Mouse (Mus musculus) thymus, postnatal 14 days (tissue): Measurements from ENCODE around the gene Nlrc5.

Source experiments
- DNase-seq: peaks from one replicate; pipeline ENCODE4 v3.0.0; 2021

Nlrc5 gene

DNA sequence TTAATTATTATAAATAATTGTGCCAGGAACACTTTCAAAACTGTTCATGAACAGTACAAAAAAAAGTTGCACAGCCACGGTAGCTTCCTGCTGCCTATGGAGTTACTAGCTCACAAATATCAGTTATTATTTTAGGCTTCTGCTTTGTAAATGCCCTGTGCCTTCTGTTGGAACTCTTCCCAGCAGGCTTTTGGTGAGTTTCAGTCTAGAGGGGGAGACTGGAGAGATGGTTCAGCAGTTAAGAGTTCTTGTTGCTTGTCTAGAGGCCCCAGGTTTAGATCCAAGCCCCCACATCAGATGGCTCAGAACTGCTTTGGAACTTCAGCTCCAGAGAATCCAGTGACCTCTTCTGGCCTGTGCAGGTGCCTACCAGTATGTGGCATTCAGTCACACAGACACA is 37.1 kb downstream of the Nlrc5 start:
- no peak for DNase-seq

DNA sequence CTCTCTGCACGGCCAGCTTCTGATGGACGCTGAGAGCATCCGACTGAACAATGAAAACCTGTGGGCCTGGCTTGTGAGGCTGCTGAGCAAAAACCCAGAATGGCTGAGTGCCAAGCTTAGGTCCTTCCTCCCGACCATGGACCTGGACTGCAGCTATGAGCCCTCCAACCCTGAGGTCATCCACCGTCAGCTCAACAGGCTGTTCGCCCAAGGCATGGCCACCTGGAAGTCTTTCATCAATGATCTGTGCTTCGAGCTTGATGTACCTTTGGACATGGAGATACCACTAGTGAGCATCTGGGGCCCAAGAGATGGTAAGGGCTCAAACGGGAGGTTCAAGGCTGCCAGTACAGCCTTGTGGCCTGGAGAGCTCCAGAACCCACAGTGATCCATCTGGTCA is 38.6 kb downstream of the Nlrc5 start:
- no peak for DNase-seq

DNA sequence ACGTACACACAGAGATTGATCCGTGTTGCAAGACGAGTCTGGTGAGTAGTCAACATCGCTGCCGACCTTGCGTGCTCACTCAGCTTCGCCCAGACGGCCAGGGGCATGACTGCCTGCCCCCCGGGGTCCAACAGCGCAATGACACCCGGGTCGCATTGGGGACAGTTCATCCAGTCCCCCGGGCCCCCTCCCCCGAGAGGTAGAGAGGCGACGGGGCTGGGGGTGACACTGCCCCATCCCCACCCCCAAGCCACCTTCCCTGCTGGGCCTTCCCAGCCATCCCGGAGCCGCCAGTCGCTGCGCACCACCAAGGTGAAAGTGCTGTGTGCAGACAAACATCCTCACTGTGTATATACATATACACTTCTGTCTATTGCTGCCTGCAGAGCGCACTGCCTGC is 39.3 kb downstream of the Nlrc5 start:
- no peak for DNase-seq

DNA sequence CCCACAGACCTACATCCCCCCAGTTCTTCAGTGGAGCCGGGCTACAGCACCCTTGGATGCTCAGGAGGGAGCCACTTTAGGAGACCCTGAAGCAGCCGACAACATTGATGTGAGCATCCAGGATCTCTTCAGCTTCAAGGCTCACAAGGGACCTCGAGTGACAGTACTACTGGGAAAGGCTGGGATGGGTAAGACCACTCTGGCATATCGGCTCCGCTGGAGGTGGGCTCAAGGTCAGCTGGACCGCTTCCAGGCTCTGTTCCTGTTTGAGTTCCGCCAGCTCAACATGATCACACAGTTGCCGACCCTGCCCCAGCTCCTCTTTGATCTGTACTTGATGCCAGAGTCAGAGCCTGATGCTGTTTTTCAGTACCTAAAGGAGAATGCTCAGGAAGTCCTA is 41.6 kb downstream of the Nlrc5 start:
- no peak for DNase-seq

DNA sequence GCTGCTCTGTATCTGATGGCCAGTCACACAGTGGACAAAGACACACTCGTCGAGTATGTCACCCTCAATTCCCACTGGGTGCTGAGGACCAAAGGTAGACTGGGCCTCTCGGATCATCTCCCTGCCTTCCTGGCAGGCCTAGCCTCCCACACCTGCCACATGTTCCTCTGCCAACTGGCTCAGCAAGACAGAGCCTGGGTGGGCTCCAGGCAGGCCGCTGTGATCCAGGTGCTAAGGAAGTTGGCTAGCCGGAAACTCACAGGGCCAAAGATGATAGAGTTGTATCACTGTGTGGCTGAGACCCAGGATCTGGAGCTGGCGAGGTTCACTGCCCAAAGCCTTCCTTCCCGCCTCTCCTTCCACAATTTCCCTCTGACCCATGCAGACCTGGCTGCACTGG is 42.7 kb downstream of the Nlrc5 start:
- no peak for DNase-seq

DNA sequence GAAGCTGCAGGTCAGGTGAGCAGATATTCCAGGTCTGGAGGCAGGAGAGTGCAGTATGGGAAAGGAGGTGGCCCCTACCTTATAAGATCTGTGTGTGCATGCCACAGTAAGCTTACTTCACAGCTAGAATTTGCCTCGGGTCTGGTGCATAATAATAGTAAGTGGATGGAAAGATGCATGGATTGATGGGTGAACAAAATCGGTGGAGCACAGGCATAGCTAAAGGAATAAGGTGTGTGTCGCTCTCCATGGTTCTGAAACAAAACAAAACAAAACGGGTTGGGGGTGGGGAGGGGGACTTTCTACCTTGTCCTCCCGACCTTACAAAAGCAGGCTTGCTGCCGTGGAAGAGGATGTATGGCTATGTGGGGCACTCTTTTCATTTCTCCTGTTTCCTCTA is 47.9 kb downstream of the Nlrc5 start:
- no peak for DNase-seq

DNA sequence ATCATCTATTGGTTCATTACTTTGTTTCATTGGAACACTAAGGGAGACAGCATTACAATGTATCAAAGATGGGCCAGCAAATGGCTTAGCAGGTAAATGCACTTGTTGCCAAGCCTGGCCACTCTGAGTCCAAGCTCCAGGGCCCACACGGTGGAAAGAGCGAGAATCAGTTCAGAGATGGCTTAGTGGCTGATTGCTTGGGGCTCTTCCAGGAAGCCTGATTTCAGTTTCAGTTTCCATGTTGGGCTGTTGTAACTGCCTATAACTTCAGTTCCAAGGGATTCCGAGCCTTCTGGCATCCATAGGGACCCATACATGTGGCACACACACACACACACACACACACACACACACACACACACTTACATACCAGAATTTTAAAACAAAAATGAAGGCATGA is 51.1 kb downstream of the Nlrc5 start:
- no peak for DNase-seq

DNA sequence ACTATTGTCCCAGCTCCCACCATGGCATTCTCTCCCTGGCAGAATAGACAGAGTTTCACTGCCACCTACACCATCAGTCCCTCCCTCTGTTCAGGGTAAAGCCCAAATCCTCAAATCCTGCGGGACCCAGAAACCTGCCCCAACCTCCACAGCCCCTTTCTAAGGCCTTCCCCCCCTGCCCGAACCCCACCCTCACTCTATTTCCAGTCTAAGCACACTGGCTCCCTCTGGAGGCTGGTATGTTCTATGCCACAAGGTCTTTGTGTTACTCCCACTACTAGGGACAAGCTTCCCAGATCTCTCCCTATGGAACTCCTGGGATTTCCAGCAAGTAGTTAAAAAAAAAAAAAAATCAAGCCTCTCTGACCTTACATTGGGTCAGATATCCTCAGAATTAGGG is 51.7 kb downstream of the Nlrc5 start:
- peak; percentile 43 for DNase-seq

DNA sequence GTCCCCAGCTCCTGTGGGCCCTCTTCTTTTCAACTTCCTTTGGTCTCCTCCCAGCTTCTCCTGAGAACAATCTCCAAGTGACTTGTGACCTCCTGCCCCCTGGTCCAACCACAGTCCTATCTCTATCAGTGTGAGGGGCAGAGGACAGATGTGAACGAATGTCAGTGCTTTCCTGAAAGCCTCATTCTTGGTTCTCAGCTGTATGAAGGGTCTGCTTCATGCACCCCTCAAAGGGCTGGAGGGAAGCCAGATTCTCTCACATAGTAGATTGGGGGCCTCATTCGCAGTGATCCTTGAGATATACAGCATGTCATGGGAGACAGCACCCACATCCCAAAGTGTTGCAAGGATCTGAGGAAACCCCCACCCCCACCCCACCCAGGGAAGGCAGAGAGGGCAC is 53.9 kb downstream of the Nlrc5 start:
- DNase-seq, result no peak

DNA sequence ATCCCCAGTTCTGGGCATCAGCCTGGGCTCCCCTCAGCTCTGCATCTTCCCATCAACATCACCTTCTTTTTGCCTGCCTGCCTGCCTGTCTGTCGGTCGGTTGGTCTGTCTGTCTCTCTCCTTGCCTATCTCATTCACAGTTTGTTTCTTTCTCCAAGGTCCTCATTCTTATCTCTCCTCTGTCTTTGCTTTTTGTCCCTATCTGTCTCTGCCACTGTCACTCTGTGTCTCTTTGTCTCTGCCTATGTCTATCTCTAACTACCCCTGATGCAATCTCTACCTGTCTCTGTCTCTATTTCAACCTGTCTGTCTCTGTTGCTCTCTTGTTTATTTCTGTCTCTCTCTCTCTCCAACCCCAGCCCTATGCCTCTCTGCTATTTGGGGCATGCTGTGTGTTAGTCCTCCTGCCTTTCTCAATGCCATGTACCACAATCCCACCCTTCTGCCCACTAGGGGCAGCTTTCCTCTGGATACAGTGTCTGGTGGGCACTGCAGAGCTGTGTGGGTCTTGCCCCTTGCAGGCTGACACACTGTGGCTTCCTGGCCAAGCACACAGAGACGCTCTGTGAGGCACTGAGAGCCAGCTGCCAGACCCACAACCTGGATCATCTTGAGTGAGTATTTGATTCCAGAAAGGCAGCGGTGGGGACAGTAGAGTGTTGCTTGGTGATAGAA is 55.8 kb downstream of the Nlrc5 start:
- peak; percentile 14 for DNase-seq

DNA sequence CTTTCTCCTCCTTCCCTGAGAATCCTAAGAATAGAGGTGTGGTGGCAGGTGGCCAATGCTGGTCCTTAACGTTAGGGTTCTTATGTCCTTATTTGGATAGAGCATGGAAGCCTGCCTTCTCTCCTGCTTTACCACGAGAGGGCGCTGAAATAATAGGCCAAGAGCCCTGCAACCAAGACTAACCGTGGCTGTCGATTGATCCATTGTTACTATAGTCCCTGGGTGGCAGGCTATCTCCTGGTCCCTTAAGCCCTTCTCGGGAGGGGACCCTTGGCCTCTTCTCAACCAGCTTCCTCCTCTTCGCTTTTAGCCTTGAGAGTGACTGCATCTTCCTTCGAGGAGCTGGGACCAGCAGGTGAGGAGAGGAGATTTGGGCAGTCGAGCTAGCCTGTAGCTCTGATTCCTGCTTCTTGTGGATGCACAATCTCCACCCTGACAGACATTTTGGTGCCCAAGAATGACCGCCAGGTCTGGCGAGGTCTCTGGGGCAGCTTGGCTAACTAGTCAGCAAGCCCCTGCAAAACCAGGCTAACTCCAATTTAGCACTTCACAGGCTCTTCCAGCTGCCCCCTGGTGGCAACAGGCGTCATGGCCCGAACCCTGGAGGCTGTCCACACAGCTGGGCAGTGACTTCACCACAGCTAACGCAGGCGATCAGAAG is 58.0 kb downstream of the Nlrc5 start:
- DNase-seq, result peak; percentile 76

DNA sequence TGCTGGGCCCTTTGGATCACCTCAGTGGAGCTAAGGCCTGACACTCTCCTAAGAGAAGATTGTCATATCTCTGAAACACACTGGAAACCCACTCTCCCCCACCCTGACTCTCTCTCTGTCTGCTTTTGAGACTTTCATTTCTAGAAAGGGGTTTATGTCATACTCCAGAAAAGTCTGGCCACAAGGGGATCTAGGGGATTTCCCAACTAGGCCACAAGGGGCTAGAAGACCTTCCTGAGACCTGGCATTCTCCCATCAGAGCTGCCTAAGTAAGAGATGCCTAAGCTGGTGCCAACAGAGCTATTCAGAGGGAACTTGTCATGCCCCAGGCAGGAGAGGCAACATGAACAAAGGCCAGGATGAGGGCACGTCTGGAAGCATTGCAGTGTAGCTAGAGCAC is 59.1 kb downstream of the Nlrc5 start:
- no peak for DNase-seq

DNA sequence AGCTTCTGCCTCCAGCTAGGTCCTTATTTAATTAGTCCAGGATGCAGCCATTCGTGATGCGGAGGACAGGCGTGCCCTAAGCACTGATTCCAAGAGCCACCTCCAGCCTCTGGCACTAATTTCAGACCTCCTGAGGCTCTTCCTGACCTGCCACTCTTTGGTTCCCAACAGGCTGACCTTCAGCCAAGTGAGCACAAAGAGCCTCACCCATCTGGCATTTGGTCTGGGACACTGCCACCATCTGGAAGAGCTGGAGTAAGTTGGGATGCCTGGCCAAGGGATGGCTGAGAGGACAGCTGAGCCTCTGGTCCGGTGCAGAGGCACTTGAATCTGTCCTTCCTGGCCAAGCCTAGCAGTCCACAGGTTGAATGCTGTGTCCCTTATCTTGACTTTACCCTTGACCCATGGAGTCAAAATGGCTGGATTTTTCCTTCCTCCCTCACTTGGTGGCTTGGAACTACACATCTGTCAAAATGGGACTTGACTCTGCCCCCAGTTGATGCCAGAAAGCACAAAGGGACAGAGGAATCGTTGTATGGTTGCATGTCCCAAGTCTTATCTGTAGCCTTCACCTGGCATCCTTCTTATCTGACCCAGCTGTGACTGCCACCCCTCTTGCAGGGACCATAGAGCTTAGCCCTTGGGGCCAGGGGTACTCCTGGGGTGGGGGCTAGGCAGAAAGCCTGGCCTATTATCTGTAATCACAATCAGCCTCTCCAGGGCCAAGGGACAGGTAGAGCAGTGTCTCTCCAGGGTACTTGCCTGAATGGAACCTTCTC is 81.5 kb downstream of the Nlrc5 start:
- DNase-seq, result no peak

DNA sequence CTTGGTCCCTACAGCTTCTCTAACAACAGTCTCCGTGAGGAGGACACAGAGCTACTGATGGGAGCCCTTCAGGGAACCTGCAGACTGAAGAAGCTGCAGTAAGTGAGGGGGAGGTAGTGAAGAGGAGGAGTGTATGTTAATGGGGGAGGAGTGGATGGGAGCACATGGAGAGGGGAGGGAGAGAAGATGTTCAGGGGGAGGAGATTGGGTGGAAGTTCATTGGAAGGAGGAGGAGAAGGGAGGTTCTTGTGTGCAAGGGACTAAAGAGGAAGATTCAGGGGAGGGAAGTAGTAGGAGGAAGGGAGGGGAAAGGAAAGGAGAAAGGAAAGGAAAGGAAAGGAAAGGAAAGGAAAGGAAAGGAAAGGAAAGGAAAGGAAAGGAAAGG is 82.0 kb downstream of the Nlrc5 start:
- DNase-seq, result no peak

DNA sequence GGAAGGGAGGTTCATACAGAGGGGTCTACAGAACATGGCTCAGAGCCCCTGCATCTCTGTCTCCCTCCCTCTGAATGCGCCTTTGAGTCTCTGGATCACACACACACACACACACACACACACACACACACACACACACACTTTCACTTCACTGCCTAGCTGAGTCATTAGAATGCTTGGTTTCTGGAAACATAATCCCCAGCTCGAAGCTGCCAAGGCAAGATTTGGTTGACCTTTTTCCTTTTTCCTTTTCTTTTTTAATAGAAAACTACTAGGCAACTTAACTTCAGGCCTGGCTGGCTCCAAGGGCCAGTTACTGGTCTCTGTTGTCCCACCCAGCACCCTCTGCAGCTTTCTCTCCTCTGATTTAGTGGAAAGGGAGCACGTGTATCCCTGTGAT is 82.6 kb downstream of the Nlrc5 start:
- no peak for DNase-seq

DNA sequence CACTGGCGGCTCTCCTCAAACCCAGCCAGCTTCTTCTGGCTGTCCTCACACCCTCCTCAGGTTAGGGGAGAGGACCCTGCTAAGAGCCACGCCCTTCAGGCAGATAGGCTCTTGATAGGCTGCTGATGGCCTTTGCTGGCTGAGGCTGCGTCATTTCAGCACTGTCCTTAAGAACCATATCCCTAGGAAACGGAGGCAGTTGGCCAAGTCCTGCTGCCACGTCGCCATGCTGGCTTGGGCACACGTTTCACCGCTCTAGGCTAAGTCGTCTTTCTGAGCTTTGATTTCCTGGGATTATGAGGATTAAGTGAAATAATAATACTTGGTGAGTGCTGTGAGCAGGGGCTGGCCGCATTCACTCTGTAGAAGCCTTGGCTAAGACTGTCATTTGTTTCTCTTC is 84.2 kb downstream of the Nlrc5 start:
- no peak for DNase-seq

DNA sequence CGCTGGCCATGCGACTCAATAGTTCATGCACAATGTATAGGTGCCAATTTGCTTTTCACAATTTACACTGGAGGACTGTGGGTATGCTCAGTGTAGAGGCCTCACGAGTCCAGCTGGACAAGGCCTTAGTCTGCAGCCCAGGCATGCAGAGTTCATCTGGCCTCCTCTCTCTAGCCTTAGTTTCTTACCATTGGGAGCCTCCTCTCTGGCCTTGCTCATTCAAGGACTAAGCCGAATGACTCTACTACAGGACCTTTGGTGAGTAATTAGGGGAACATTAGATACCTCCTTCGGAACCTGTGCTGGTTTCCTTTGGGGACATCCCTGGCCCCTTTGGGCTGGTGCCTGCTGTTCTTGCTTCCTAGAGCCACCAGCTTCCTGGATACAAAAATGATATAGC is 84.9 kb downstream of the Nlrc5 start:
- DNase-seq, result no peak

DNA sequence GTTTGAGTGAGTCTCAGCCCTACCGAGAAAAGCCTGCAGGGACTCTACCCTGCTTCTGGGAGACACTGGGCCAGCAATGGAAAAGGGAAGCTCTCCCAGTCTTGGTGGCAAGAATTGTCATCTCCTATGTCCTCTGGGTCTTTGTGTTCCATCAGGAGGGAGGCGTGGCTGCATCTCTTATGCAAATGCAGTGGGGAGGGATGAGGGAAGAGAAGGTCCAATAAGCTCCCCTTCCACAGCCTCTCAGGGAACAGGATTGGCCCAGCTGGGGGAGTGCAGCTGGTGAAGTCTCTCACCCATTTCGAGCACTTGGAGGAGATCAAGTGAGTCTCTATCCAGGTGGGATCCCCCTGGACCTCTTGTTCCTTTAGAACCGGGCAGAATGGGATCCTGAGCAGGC is 87.3 kb downstream of the Nlrc5 start:
- DNase-seq, result no peak

DNA sequence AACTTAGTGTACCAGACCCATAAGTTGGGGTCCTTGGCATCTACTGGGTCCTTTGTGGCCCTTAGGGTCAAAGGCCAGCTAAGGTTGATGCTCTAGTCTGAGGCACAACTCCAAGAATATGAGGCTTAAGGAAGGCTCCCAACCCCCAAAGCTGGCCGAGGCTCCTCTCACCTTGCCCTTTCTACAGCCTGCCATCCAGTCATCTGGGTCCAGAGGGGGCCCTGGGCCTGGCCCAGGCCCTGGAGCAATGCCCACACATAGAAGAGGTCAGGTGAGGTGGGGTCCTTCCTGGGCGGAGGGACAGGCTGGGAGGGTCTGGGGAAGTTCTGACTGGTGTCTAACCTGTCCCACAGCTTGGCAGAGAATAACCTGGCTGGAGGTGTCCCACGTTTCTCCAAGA is 88.3 kb downstream of the Nlrc5 start:
- DNase-seq, result no peak

DNA sequence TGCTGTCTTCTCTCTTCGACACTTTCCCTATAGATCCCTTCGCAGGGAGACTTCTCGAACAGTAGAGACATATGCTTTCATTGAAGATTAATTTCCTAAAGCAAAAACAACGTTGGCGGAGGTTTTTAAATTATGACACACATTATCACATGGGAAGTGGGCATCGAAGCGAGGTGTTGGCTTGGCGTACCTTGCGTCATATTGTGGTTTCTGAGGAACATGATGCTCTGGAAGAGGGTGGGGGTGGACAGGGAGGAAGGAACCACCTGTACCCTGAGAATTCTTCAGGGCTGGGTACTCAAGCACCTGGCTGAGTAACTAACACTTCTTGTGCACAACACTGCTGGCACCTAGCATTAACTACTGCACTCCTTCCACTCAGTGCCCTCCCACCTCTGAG is 90.4 kb downstream of the Nlrc5 start:
- no peak for DNase-seq

DNA sequence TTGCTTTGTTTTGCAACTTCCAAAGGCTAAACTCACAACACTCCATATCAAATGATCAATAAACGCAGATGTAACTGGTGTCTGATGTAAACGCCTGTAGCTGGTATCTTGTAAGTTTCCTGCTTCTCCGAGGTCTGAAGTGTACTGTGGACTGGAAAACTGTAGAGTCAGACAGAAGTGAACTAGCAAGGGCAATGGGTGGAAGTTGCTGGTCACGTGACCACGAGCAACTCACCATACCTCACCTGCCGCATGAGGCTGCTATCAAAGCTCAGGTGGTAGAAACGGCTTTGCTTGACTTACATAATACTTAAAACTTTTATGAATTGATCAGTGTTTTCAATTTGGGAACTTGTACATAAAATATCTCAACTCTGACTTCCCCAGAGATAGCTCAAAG is 93.0 kb downstream of the Nlrc5 start:
- no peak for DNase-seq

DNA sequence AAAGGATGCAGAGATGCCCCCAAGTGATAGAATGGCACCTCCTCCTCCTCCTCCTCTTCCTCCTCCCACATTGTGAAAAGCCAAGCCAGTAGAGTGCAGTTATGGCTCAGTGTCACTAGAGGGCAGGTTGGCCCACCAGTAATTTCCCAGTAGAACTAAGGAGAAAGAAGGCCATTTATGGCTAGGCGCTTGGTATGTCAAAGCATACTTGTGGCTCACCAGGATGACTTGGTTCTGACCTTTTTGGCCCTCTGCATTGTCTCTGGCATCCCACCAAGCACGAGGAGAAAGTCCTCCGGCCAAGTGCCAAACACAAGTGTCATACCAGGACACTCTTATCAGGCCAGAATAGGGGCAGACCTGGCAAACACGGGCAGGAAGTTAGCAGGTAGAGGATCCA is 94.1 kb downstream of the Nlrc5 start:
- DNase-seq, result peak; percentile 46

DNA sequence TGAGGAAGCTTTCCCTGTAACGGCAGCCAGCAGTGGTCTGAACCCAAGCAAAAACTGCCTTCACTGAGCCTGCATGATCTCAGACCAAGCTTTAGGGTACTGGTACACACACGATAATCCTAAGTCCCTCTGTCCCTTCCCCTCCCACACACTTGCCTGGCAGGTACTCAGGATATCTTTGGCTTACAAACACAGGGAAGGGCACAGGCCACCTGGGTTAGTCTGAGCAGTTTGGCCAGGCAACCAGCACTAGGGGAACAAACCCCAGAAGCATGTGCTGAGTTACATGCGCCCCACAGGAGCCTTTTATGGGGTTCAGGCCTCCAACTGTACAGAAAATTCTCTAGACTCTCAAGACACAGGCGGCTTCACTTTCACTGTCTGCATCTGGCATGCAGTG is 95.7 kb downstream of the Nlrc5 start:
- no peak for DNase-seq

DNA sequence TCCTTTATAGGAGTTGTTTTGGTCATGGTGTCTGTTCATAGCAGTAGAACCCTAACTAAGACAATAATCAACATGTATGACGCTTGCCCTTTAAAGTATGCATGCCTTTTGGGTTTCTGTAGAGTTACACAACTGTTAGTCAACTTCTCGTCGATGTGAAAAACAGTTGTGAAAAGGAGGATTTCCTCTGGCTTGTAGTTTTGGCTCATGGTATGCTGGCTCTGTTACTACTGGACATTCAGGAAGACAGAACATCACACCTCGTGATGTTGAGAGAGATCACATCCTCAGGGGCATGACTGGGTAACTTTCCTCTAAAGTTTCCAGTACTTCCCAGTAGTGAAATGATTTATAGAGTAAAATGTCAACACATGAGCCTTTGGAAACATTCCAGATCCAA is 96.5 kb downstream of the Nlrc5 start:
- DNase-seq, result no peak

DNA sequence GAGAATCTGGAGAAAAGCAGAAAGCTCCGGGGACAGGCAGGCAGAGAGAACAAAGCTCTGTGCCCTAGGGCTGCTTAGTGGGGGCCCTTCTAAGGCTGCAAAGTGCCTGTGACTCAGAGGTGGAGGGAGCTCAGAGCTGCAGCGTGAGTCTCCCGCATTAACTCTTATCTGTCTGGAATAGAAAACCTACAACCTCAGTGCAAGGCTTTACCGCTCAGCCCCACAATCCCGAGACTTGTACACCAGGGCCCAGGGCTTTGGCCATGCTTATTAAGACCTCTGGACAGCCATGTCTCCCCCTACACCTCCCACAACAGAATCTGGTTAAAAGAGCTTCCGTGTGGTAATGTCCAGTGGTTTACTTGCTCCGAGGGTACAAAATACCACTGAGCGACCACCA is 97.8 kb downstream of the Nlrc5 start:
- DNase-seq, result no peak
